Mouse (Mus musculus) induced T-regulatory cell, adult 2 months (primary cell): Measurements from ENCODE around the gene Gm14419.
"Not testable (repeated sequence)": the region's sequence is repeated elsewhere in the genome, so short reads cannot be mapped to it uniquely, and the experiment has no call there.

ENCODE experiments used
- DNase-seq: peaks from one replicate; pipeline ENCODE4 v3.0.0-alpha.2; 2012; ENCODE audit warnings: low read depth

Gene Gm14419

DNA sequence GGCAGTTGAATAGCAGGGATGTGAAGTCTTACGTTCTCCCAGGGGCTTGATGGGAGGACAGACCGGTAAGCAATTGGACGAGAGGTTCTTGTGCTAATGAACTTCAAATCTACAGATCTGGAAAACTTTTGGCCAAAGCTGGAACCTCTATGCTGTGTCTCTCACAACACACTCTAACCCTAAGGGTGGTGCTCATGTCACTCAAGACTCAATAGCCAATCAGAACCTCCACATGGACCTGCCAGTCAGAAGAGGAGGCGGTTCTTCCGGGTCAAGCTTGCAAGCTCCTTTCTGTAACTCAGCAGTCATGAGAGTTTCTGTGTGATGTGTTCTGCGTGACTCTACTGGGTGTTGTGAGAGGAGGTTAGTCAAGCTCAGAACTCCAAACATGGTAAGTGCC is at the start of gene Gm14419:
TSS of gene Gm14419 (plus strand) at position 301 of the 400 bp plus-strand sequence.
- not testable (repeated sequence) for DNase-seq
